Comparison of ENCODE assay signal across 10 mouse cellular contexts in the genomic region with DNA sequence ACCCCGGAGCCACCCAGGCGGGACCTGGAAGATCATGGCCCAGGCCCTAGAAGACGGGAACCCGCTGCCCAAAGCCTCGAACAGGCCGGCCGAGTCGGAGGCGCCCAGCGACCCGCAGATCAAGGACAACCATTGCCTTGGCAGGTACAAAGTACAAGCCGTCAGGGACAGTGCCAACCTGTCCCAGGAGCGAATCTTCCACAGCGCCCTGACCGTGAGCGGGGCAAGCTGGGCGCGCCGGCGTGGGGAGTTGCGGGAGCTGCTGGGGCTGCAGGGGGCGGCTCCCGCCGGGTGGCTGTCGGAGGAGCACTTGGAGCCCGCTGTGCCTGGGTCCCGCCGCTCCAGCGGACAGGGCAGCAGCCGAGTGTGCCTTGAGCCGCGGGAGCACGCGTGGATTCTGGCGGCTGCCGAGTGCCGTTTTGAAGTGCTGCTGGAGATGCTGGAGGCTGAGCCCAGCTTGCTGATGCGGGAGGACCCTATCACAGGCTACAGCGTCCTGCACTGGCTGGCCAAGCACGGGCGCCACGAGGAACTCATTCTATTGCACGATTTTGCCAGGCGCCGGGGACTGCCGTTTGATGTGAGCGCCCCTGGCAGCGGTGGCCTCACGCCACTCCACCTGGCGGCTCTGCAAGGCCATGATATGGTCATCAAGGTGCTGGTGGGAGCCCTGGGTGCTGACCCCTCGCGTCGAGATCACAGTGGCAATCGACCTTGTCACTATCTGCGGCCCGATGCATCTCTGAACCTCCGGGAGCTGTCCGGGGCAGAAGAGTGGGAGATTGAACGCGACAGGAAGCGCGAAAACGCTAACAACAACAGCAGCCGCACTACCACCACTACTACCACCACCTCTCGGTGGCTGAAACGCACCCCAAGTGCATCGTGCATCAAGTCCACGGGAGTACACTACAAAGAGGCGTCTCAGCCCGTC. TPM values are rescaled to one million over a fixed set of nuclear protein-coding genes. Genes with fewer than 3 reads are reported as not detected.
DNase-seq lines count a peak whose midpoint lies in the region; ATAC-seq lines count a peak whose summit lies in the region.
"Had no signal": no experiment of that assay in that cellular context is flagged by ENCODE, and none has a peak within 500 bp of the region (broad histone marks: within the 10 kb centered on the region; RNA-seq: fewer than 3 reads in every experiment).

No protein-coding gene starts in this region.

- no peaks in the 10 kb centered on the region for H3K36me3 ChIP-seq in embryonic facial prominence, embryonic 10.5 days (replicated peaks)

- 0 out of 2 replicates have a peak, but pooled peaks cover 3% of the 10 kb centered on the region for H3K9me3 ChIP-seq in embryonic facial prominence, embryonic 10.5 days

- no peak overlapping the region for H3K27ac ChIP-seq in embryonic facial prominence, embryonic 10.5 days (replicated peaks)

- WGBS in embryonic facial prominence, embryonic 10.5 days, result 18% methylated on average over 70 of the region's 70 CpGs

- H3K27me3 ChIP-seq in embryonic facial prominence, embryonic 10.5 days (replicated peaks; ENCODE audit: low read depth, poor library complexity, severe bottlenecking), result peaks cover 94% of the 10 kb centered on the region

- H3K4me3 ChIP-seq in embryonic facial prominence, embryonic 10.5 days, result peak overlapping the region; percentile 51

- H3K4me1 ChIP-seq in embryonic facial prominence, embryonic 10.5 days, result peaks cover 16% of the 10 kb centered on the region

- peak; percentile 24 for ATAC-seq in megakaryocyte, adult 5-6 weeks (ENCODE audit: poor library complexity, severe bottlenecking)

- peak; percentile 8 for DNase-seq in gastrocnemius, postnatal 10 days
- DNase-seq in gastrocnemius, adult 8-10 months (ENCODE audit: low spot score in 2 of 2), result no peak
- DNase-seq in 3134 (ENCODE audit: extremely low read depth, insufficient read length, low spot score), result peak; percentile 2
- peak; percentile 39 for DNase-seq in embryonic facial prominence, embryonic 10.5 days (ENCODE audit: low spot score)
- peak; percentile 6 for DNase-seq in induced T-regulatory cell, adult 2 months (ENCODE audit: low read depth)
- no peak for DNase-seq in frontal cortex, postnatal 10 days (ENCODE audit: low spot score in 2 of 2)
- no peak for DNase-seq in layer of hippocampus, postnatal 36 days

RNA-seq across cellular contexts. Expression of a gene that starts 0.5 kb away (rescaled TPM):
- not detected for total RNA-seq in gastrocnemius, postnatal 10 days (2021)
- total RNA-seq in gastrocnemius, adult 8-10 months (2022), result not detected
- not detected in 2 replicates for polyA plus RNA-seq in embryonic facial prominence, embryonic 10.5 days (2016; fragmentation: Nextera tagmentation; extraction: Ambion mirVana)
- not detected in 2 replicates for total RNA-seq in megakaryocyte, adult 5-6 weeks (2015)
- total RNA-seq in megakaryocyte, adult 5-6 weeks (2017), result not detected in 2 replicates
- total RNA-seq in layer of hippocampus, postnatal 36 days (2021), result not detected
- total RNA-seq: heart, postnatal 14 days; MEL had no signal

RNA-seq across cellular contexts. Expression of a gene that starts 36.0 kb away (rescaled TPM):
- total RNA-seq in gastrocnemius, postnatal 10 days (2021), result 100 to 1,000 TPM; 542 to 550 TPM
- total RNA-seq in gastrocnemius, adult 8-10 months (2022), result 100 to 1,000 TPM; 261 to 342 (median 276) TPM
- polyA plus RNA-seq in embryonic facial prominence, embryonic 10.5 days (2016; fragmentation: Nextera tagmentation; extraction: Ambion mirVana), result 474 and 495 TPM in 2 replicates
- 1,116 and 1,186 TPM in 2 replicates for total RNA-seq in megakaryocyte, adult 5-6 weeks (2015)
- 3,519 and 4,154 TPM in 2 replicates for total RNA-seq in megakaryocyte, adult 5-6 weeks (2017)
- total RNA-seq in layer of hippocampus, postnatal 36 days (2021), result 100 to 1,000 TPM; 237 to 247 TPM

RNA-seq across cellular contexts. Expression of a gene that starts 57.6 kb away (rescaled TPM):
- total RNA-seq in gastrocnemius, postnatal 10 days (2021), result 10 to 100 TPM; 10.7 to 13.5 TPM
- 1 to 10 TPM in 2 of 4 experiments, under 1 TPM in 2; 0.53 to 2.0 (median 0.86) TPM for total RNA-seq in gastrocnemius, adult 8-10 months (2022)
- polyA plus RNA-seq in embryonic facial prominence, embryonic 10.5 days (2016; fragmentation: Nextera tagmentation; extraction: Ambion mirVana), result 37.5 and 40.5 TPM in 2 replicates
- total RNA-seq in megakaryocyte, adult 5-6 weeks (2015), result 42.3 and 42.4 TPM in 2 replicates
- total RNA-seq in megakaryocyte, adult 5-6 weeks (2017), result 37.9 and 38.7 TPM in 2 replicates
- 10 to 100 TPM; 47.4 to 49.1 TPM for total RNA-seq in layer of hippocampus, postnatal 36 days (2021)

Comparison
In these comparisons a context has a peak if more than half of its experiments do, and no peak if none do; other contexts are left out.
1. DNase-seq: peak in gastrocnemius, postnatal 10 days (single experiment), 3134 (single experiment), embryonic facial prominence, embryonic 10.5 days (single experiment) and induced T-regulatory cell, adult 2 months (single experiment); none in gastrocnemius, adult 8-10 months (0 of 2), frontal cortex, postnatal 10 days (0 of 2) and layer of hippocampus, postnatal 36 days (0 of 2).